Mouse (Mus musculus): ENCODE measurements around the gene Sf3b1. TPM values are rescaled to one million over a fixed set of nuclear protein-coding genes. Genes with fewer than 3 reads are reported as not detected.
"Not testable (repeated sequence)": the region's sequence is repeated elsewhere in the genome, so short reads cannot be mapped to it uniquely, and the experiment has no call there.

Sf3b1 gene
- total RNA-seq (2021): 100 to 1,000 TPM; 142 to 175 TPM
- long read RNA-seq, experiment 1, full-length matches to known transcripts: 56 of 104 reads
- long read RNA-seq, experiment 1, partial matches to known transcripts: 17 of 104 reads
- long read RNA-seq, experiment 1, other reads (novel, unspliced or antisense): 31 of 104 reads
- long read RNA-seq, experiment 2, full-length matches to known transcripts: 73 of 133 reads
- long read RNA-seq, experiment 2, partial matches to known transcripts: 20 of 133 reads
- long read RNA-seq, experiment 2, other reads (novel, unspliced or antisense): 40 of 133 reads

DNA sequence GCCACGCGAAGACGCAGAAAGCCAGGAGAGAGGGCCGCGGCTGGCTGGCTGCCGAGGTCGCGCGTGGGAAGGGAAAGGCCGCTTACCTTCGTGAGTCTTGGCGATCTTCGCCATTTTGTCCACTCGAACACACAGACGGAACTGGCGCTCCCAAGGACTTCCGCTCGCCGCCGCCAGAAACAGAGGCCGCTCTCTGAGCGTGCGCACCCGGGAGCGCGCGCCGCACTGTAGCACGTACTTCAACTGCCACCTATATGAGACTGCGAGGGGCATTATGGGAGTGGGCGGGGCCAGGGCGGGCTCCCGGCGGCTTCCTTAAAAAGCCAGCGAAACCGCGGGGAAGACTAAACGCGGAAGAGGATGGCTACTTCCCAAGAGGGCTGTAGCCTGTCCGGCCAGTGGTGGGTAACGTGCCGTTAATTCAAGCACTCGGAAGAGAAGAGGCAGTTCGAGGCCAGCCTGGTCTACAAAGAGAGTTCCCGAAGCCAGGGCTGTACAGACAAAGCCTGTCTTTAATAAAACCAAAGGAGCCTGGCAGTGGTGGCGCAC, at the start of gene Sf3b1:
Gene Sf3b1 (minus strand): TSS at position 229 of the 549 bp plus-strand sequence.
- peak; percentile 94 to 96 for DNase-seq (ENCODE audit: low spot score in 2 of 2)

DNA sequence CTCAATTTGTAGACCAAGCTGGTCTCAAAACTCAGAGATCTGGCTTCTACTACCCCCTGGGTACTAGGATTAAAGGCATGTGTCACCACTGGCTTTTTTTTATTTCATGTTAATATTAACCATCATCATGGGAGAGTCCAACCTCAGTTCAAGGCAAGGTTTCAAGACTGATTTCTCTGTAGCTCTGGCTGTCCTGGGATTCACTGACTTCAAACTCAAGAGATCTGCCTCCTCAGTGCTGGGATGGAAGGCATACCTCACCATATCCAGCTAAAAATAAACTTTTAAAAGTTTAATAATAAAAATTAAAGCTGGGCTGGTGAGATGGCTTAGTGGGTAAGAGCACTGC, 49.1 kb upstream of the Sf3b1 start:
- DNase-seq (ENCODE audit: low spot score in 2 of 2): no peak

DNA sequence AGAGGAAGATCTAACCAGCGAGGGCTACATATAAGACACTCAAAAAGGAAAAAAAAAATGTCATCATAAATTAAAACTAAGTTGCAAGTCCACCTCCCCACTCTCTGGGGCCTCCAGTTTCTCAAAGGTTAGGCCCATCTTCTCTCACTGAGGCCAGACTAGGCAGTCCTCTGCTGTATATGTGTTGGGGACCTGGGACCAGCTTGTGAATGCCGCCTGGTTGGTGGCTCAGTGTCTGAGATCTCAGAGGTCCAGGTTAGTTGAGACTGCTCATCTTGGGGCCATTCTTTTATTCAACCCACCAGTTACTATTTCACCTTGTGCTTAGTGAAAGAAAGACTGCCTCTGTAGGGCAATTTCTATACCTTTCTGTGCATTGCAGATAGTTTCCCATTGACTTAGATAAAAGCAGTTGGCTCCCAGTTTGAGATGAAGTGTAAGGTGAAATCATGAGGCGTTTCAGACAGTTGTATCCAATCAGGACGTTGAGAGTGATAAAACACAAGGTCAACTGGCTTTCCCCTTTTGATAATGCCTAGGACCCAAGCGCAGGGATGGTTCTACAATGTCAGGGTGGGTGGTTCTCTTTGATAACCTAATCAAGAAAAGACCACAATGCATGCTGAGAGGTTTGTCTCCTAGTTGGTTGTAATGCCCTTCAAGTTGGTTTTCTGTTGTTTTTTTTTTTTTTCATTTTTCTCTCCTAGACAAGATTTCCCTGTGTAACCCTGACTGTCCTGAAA, 48.5 kb upstream of the Sf3b1 start:
- no peak for DNase-seq (ENCODE audit: low spot score in 2 of 2)

DNA sequence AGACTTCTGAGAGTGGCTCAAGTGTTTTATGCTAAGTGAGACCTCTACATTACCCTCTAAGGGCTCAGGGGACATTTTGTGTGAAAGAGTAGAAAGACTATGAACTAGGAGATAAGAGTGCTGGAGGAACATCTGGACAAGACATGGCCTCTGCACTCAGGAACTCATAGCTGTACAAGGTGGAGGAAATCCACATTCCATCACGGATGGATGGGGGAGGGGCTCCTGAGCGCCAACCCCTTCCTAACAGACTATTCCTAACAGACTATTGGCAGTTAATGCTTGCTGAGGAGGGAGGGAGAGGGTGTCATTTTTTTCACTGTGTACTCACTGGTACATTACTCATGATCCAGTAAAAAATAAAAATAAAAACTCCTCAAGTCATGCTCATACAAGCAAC, 47.5 kb upstream of the Sf3b1 start:
- no peak for DNase-seq (ENCODE audit: low spot score in 2 of 2)

DNA sequence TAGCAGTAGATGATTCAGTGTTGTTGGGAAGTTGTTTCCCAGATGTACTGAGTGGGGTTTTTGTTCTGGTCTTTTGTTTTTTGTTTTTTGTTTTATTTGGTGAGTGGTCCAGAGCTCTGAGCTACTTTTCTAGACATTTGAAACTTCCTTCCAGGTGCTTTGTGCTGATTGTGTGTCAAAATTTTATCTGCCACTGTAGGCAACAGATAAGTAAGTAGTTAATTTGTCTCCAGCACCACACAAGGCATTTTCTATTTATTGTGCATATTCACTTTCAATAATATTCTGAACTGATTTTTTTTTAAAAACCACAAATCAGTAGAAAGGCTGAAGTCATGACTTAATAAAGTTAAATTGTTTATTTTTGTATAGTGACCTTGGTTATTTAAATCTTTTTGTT, 45.0 kb upstream of the Sf3b1 start:
- not testable (repeated sequence) for DNase-seq (ENCODE audit: low spot score in 2 of 2)

DNA sequence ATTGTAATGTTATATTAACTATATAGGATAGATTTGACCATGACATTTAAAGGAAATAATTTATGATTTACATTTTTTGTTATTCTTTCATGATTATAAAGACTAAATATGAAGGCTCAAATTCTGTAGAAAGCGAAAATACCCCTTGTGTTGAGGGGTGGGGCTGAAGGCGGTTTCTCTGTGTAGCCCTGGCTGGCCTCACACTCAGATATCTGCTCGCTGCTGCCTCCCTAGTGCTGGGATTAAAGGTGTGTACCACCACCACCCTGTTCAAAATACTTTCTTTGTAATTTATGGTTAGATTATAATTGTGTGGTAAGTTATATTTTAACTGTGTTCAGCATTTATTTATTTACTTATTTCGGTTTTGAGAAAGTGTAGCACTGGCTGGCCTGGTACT, 34.5 kb upstream of the Sf3b1 start:
- DNase-seq (ENCODE audit: low spot score in 2 of 2): no peak

DNA sequence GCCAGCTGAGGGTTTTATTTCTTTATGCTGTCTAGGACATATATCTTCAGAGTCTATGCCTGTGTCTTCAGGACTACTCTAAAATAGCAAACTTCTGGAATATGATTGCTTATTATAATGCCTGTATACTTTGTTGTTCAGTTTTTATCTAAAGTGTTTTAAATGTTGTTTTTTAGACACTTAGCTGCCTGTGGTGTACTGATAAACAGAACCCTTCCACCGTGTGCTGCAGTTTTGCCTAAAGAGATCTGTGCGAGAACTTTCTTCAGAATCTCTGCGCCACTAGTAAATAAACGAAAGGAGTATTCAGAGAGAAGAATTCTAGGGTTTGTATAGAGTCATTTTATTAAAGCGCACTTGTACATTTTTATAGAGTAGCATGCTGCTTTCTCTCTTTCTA, 33.8 kb upstream of the Sf3b1 start:
- no peak for DNase-seq (ENCODE audit: low spot score in 2 of 2)

DNA sequence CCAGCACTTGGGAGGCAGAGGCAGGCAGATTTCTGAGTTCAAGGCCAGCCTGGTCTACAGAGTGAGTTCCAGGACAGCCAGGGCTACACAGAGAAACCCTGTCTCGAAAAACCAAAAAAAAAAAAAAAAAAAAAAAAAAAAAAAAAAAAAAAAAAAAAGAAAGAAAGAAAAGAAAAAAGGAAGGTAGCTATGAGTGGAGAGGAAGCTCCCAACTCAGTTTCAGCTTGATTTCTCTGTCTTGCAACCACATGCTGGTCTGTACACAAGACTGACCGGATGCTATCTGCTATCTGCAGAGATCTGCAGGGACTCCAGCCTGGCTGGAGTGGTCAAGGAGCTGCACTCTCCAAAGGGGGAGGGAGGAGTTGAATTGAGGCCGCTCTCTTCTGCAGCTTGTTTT, 31.1 kb upstream of the Sf3b1 start:
- not testable (repeated sequence) for DNase-seq (ENCODE audit: low spot score in 2 of 2)

DNA sequence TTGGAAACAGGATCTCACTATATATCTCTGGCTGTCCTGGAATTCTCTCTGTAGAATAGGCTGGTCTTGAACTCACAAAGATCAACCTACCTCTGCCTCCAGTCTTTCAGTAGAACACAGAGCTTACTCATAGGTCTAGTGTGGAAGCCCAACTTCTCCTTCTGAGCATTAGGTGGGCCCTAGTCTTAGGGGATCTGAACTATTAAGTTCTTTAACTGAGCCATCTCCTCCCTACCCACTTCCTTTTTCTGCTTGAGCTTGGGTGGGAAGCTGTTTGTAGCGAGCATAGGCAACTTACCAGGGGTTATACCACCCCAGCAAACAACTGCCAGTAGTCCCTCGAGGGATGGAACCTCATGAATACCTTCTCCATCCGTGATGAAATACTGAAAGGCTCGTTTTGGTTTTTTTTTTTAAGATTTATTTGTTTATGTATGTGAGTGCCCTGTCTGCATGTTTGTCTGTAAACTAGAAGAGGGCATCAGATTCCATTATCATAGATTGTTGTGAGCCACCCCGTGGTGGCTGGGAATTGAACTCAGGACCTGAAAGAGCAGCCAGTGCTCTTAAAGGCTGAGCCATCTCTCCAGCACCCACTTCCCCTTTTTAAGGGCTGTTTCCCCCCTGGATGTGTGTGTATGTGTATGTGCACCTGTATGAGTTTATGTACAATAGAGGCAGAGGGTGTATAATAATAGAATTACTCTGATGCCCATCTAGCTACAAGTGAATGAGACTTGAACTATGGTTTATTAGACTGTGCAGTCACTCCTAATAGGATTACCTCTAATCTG, 28.2 kb upstream of the Sf3b1 start:
- no peak for DNase-seq (ENCODE audit: low spot score in 2 of 2)

DNA sequence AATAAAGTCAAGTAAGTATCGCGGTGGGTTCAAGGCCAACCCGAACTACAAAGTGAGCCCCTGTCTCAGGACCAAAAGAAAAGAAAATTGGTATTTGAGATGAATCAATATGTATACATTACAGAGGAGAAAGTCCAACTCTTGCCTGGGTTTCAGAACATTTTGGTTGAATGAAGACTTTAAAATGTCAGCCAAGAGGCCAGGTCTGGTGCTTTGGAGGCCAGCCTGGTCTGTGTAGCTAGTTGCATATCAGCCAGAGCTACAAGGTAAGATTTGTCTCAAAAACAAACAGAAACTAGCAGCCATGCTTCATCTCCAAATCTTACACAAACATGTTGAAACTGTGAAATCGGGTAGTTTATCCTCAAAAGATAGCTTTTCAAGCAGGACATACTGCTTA, 26.3 kb upstream of the Sf3b1 start:
- no peak for DNase-seq (ENCODE audit: low spot score in 2 of 2)

DNA sequence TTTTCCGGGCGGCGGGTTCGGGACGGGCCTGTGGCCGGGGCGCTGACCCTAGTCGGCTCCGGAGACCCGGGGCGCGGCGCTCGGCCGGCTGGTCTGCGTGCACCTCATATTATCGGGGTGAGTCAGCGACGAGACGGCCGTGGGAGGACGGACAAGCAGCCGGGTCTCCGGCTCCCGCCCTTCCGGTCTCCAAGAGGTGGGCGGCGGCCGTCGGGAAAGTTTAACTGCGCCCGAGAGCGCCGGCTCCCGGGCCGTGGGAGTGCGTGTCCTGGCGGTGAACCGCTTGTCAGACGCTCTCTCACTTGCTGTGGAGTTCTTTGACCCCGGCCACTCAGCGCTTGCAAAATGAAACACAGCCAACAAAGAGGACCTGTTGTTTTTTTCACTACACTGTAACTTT, 25.7 kb upstream of the Sf3b1 start:
- DNase-seq (ENCODE audit: low spot score in 2 of 2): peak in 1 of 2 experiments; percentile 29

DNA sequence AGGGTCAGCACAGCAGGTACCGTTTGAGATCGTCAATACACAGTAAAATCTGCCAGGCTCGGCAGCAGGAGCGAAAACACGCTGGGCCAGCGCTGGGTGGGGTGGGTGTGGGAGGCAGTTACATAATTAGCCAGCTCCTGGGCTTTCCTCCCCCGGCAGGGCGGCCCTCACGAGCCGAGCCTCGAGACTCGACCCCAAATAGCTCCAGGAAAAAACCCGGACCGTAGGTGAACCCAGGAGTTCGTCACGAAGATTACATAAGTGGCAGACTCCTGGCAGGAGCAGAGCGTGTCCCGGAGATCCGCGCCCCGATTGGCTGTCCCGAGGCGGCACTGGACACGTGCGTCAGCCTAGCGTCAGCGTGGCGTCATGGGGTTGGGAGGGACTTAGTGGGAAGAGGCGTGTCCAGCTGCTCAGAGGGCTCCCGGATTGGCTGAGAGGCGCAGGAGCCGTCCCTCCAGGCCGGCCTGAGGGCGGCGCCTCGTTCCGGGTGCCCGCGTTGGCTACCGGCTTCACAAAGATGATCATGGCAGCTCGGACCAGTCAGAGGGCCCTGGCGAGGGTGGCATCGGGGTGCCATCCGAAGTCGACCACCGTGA, 25.2 kb upstream of the Sf3b1 start, which contains the start of gene Coq10b:
Gene Coq10b (plus strand): TSS at position 416 of the 599 bp plus-strand sequence.
- peak; percentile 97 to 99 for DNase-seq (ENCODE audit: low spot score in 2 of 2)

DNA sequence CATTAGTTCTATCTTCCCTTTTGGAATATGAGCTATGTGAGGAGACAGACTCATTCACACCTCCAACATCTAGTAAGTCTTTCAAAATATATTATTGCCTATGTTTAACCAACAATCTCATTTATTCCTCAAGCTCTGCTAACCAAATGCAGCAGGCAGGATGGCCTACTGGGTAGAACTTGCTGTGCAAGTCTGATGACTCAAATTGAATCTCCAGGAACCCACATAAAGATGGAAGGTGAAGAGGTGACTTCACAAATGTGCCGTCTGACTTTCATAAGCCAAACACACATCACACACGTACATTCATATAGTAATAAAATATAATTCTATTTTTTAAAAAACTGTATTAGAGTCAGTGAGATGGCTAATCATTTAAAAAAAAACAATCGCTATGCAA, 24.4 kb upstream of the Sf3b1 start:
- no peak for DNase-seq (ENCODE audit: low spot score in 2 of 2)

DNA sequence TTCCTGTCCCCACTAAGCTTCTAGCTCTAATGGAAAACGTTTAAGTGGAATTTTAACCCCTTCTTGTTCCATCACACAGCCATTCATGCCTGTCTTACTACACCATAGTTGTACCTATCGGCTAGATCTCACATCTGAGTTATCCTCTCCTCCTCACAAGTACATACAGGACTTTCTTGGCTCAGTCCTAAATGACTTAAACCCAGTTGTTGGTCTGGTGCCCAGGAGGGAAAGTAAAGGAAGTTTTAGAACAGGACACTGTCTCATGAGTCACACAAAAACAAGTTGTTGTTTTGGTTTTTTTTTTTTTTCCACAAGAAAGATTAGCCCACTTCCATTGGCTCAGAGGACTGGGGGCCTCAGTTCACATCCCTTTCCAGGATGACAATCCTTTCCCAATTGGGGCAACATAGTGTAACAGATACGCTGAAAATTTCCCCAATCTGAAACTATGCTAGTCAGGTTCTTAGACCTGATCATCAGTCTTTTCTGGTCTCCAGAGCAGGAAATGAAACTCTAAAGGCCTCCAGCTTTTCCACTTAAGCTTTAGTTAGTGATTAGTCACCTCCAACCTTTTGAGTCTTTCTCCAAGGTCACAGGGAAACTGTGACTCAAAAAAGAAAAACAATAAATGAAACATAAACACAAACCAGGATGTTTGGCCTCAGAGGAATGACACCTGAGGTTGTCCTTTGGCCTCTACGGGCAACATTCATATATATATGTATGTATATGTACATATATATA, 21.7 kb upstream of the Sf3b1 start:
- no peak for DNase-seq (ENCODE audit: low spot score in 2 of 2)

DNA sequence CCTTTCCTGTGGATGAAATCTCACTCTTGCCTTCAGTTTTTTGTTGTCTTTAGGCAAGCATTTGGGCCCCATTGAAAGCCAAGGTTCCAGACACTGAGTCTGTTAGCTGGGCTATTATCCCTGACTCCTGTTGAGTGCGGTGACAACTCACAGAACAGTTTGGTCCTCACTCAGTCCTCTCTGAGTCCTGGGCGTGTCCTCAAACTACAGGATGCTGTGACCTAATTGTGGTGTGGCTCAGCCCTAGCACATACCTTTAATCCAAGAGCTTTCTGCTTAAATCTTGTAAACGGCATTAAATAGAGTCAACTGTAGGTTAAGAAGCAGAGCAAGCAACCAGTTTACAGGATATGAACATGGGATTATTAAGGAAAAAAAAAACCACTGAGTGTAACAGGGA, 15.9 kb upstream of the Sf3b1 start:
- no peak for DNase-seq (ENCODE audit: low spot score in 2 of 2)

DNA sequence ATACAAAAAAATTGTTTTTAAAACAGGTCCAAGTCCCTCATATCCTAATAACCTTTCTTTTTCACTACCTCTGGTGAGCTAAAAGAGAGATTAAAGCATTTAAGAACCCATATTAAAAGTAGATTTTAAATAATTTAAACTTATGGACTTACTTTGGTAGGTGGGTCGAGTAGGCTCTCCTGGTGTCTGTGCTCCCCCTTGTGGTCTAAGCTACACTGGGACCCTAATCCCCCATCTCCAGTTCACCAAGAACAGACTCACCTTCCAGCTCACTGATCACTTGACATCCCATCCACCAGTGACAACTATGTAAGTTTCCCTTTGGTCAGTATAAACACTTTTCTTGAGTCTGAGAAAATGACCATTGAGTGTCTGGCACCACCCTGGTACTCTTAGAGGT, 15.0 kb upstream of the Sf3b1 start:
- no peak for DNase-seq (ENCODE audit: low spot score in 2 of 2)

DNA sequence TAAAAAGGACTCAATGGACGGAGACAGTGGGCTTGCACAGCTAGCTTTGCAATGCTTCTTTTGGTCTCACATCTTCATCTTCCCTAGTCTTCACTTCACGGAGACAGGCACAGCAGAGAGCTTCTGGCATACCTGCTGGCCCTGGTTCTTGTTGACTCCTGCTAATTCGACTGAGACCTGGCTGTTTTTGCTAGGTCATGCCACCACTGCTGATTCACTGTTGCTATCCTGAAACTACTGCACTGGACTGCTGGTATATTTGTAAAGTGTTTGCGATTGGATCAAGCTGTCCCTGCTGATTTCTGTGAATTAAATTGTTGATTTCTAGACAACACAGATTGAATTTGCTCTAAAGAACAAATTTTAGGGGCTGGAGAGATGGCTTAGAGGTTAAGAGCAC, 14.4 kb upstream of the Sf3b1 start:
- no peak for DNase-seq (ENCODE audit: low spot score in 2 of 2)

DNA sequence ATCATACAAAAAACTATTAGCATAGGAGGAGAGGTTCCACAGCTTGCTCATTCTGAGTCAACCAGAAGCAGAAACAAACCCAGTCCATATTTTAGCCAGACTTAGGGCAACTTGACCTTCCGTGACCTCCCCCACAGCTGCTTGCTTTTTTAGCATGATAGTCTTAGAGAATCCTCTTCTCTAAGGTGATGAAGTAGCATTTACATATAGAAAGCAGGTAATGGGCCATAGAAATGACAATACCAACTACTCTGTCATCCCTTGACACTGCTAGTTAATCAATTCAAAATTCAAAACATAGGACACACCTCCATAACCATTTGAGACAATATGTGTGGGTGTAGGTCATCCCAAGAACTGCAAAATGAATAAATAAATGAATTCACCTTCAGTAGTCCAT, 12.7 kb upstream of the Sf3b1 start:
- DNase-seq (ENCODE audit: low spot score in 2 of 2): no peak

DNA sequence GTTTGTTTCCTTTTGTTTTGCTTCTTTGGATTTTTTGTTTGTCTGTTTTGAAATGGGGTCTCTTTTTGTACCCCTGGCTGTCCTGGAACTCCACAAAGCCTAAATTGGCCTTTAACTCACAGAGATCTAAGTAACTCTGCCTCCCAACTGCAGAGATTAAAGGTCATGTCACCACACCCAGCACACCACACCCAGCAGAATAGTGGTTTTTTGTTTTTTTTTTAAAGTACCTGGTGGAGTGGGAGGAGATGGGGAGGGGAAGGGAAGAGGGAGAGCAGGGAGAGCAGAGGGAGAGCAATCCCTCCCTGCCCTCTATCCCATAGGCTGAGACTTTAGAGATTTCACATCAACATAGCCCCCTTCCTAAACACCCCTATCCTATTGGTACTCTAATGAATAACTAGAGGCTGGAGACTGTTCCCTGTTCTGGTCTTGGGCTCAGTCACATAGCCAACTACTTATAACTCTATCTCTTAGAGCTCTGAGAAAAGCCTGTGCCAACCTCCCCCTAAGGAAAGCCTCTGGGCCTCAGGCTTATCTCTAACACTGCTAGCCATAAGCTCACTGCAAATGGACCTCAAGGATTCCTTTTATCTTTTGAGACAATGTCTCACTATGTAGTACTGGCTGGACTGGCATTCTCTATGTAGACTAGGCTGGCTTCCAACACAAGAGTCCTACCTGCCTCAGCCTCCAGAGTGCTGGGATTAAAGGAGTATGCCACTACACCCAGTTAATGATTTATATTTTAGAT, 3.9 kb upstream of the Sf3b1 start:
- no peak for DNase-seq (ENCODE audit: low spot score in 2 of 2)

DNA sequence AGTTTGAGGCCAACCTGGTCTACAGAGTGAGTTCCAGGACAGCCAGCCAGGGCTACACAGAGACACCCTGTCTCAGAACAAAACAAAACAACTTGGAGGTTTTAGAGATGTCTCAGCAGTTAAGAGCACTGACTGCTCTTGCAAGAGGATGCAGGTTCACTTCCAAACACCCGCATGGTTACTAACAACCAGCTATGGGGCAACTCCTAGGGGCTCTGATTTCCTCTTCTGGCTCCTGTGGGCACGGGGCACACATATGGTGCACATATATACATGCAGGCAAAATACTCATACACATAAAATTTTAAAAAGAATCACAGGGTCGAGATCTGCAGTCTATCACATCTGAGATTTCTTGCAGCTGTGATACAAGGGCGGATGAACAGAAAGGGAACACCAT, 2.2 kb upstream of the Sf3b1 start:
- no peak for DNase-seq (ENCODE audit: low spot score in 2 of 2)

All from layer of hippocampus, postnatal 14 days (tissue).